Mouse (Mus musculus) naive thymus-derived CD4-positive, alpha-beta T cell, adult 5 months (primary cell): ENCODE measurements around the gene Gm10719. TPM values are rescaled to one million over a fixed set of nuclear protein-coding genes. Genes with fewer than 3 reads are reported as not detected.

Experiments used
- polyA plus RNA-seq: library from polyadenylated mRNA; unstranded; fragments of 100-300 nt; shearing (Covaris generic); gene quantifications from one replicate; pipeline ENCODE4 v1.2.1, GENCODE M21; 2017

Gene Gm10719
- polyA plus RNA-seq: 9.3 TPM

DNA sequence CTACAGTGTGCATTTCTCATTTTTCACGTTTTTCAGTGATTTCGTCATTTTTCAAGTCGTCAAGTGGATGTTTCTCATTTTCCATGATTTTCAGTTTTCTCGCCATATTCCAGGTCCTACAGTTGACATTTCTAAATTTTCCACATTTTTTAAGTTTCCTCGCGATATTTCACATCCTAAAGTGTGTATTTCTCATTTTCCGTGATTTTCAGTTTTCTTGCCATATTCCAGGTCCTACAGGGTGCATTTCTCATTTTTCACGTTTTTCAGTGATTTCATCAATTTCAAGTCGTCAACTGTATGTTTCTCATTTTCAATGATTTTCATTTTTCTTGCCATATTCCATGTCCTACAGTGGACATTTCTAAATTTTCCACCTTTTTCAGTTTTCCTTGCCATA lies at the start of gene Gm10719:
Gene Gm10719 (plus strand): TSS at position 301 of the 400 bp plus-strand sequence.

DNA sequence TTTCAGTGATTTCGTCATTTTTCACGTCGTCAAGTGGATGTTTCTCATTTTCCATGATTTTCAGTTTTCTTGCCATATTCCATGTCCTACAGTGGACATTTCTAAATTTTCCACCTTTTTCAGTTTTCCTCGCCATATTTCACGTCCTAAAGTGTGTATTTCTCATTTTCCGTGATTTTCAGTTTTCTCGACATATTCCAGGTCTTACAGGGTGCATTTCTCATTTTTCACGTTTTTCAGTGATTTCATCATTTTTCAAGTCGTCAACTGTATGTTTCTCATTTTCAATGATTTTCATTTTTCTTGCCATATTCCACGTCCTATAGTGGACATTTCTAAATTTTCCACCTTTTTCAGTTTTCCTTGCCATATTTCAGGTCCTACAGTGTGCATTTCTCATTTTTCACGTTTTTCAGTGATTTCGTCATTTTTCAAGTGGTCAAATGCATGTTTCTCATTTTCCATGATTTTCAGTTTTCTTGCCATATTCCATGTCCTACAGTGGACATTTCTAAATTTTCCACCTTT lies 16.7 kb upstream of the Gm10719 start, which contains the start of gene Gm10722:
Gene Gm10722 (plus strand): TSS at position 478 of the 528 bp plus-strand sequence.

GRCm38 (mm10) chr9:3002794-3003396 lies 14.3 kb upstream of the Gm10719 start, which contains the start of gene Gm11168:
Gene Gm11168 (plus strand): TSS chr9:3003346.

DNA sequence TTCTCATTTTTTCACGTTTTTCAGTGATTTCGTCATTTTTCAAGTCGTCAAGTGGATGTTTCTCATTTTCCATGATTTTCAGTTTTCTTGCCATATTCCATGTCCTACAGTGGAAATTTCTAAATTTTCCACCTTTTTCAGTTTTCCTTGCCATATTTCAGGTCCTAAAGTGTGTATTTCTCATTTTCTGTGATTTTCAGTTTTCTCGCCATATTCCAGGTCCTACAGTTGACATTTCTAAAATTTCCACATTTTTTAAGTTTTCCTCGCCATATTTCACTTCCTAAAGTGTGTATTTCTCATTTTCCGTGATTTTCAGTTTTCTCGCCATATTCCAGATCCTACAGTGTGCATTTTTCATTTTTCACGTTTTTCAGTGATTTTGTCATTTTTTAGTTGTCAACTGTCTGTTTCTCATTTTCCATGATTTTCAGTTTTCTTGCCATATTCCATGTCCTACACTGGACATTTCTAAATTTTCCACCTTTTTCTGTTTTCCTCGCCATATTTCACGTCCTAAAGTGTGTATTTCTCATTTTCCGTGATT lies 4.4 kb upstream of the Gm10719 start, which contains the start of gene Gm10721:
Gene Gm10721 (plus strand): TSS at position 408 of the 547 bp plus-strand sequence.

GRCm38 (mm10) chr9:3015354-3015753 lies 1.9 kb upstream of the Gm10719 start, which contains the start of gene Gm10720:
Gene Gm10720 (plus strand): TSS chr9:3015654.

GRCm38 (mm10) chr9:3023312-3023984 lies 6.2 kb downstream of the Gm10719 start, which contains the start of gene Gm10718:
Gene Gm10718 (plus strand): TSS chr9:3023547.

GRCm38 (mm10) chr9:3024912-3025467 lies 7.8 kb downstream of the Gm10719 start, which contains the start of gene Gm10717:
Gene Gm10717 (plus strand): TSS chr9:3025417.

DNA sequence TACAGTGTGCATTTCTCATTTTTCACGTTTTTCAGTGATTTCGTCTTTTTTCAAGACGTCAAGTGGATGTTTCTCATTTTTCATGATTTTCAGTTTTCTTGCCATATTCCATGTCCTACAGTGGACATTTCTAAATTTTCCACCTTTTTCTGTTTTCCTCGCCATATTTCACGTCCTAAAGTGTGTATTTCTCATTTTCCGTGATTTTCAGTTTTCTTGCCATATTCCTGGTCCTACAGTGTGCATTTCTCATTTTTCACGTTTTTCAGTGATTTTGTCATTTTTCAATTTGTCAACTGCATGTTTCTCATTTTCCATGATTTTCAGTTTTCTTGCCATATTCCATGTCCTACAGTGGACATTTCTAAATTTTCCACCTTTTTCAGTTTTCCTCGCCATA lies 17.1 kb downstream of the Gm10719 start, which contains the start of gene Gm17535:
Gene Gm17535 (plus strand): TSS at position 301 of the 400 bp plus-strand sequence.

GRCm38 (mm10) chr9:3036577-3036976 lies 19.4 kb downstream of the Gm10719 start, which contains the start of gene Gm10715:
Gene Gm10715 (plus strand): TSS chr9:3036877.

Other genes with a start within 250 kb of the Gm10719 start
- 2.1 TPM for gene Gm10722, start 16.5 kb upstream of the Gm10719 start, polyA plus RNA-seq
- gene Gm11168, start 14.1 kb upstream of the Gm10719 start, polyA plus RNA-seq: 9.0 TPM
- not detected for gene Gm10721, start 4.3 kb upstream of the Gm10719 start, polyA plus RNA-seq
- not detected for gene Gm10720, start 1.8 kb upstream of the Gm10719 start, polyA plus RNA-seq
- 6.2 TPM for gene Gm10718, start 6.1 kb downstream of the Gm10719 start, polyA plus RNA-seq
- 18.8 TPM for gene Gm10717, start 8.0 kb downstream of the Gm10719 start, polyA plus RNA-seq
- gene Gm17535, start 17.2 kb downstream of the Gm10719 start, polyA plus RNA-seq: not detected
- 0.61 TPM for gene Gm10715, start 19.5 kb downstream of the Gm10719 start, polyA plus RNA-seq